Mouse (Mus musculus) liver, embryonic 11.5 days (tissue): Measurements from ENCODE around the gene Coro7. TPM values are rescaled to one million over a fixed set of nuclear protein-coding genes. Genes with fewer than 3 reads are reported as not detected.
A peak's percentile ranks its signal among the peaks of the same experiment; 100 is the strongest.

Source experiments
- ATAC-seq: fragments of 200-750 bp; cut with Nextera tagmentation; replicated peaks from 2 replicates; pipeline ENCODE4 v1.8.0; 2017; ENCODE audit warnings: moderate number of reproducible peaks, mild to moderate bottlenecking, moderate TSS enrichment, moderate library complexity; ENCODE audit not compliant: low FRiP score
- DNase-seq: peaks from one replicate; pipeline ENCODE4 v3.0.0-alpha.2; 2017; ENCODE audit warnings: low spot score
- H3K27ac ChIP-seq: fragments of 300-500 bp; sonication (generic); 2 replicates; pipeline ENCODE4 v1.5.1; 2014; ENCODE audit warnings: mild to moderate bottlenecking, low read depth, low read length, control low read depth
- H3K27me3 ChIP-seq: fragments of 300-500 bp; sonication (generic); replicated peaks from 2 replicates; pipeline ENCODE4 v1.6.1; 2014; ENCODE audit warnings: low read length, mixed read lengths; ENCODE audit not compliant: control insufficient read depth, insufficient read depth
- H3K36me3 ChIP-seq: fragments of 300-500 bp; sonication (generic); 2 replicates; pipeline ENCODE4 v1.6.1; 2014; ENCODE audit warnings: mild to moderate bottlenecking, low read length, moderate library complexity, mixed read lengths; ENCODE audit not compliant: control insufficient read depth, insufficient read depth
- H3K4me1 ChIP-seq: fragments of 300-500 bp; sonication (generic); replicated peaks from 2 replicates; pipeline ENCODE4 v1.6.1; 2014; ENCODE audit warnings: low read length, mixed read lengths; ENCODE audit not compliant: control insufficient read depth, insufficient read depth
- H3K4me2 ChIP-seq: fragments of 300-500 bp; sonication (generic); 2 replicates; pipeline ENCODE4 v1.6.1; 2014; ENCODE audit warnings: mild to moderate bottlenecking, control low read depth, moderate library complexity
- H3K4me3 ChIP-seq: fragments of 300-500 bp; sonication (generic); 2 replicates; pipeline ENCODE4 v1.5.1; 2014; ENCODE audit warnings: low read depth, low read length, control low read depth
- H3K9ac ChIP-seq: fragments of 300-500 bp; sonication (generic); 2 replicates; pipeline ENCODE4 v1.6.1; 2014; ENCODE audit warnings: low read depth, low read length, control low read depth
- H3K9me3 ChIP-seq: fragments of 300-500 bp; sonication (generic); 2 replicates; pipeline ENCODE4 v1.6.1; 2016; ENCODE audit warnings: low read length, inconsistent platforms, mixed read lengths; ENCODE audit not compliant: control insufficient read depth
- WGBS: fragments of 180-500 bp; shearing (Covaris S2); extraction: QIAGEN DNeasy Blood & Tissue Kit; methylation state at CpG from one replicate; pipeline ENCODE4 v1.1.7; 2014; 5-methylcytosine and 5-hydroxymethylcytosine counted together
- polyA plus RNA-seq: library from polyadenylated mRNA; unstranded; fragments of >200 nt; fragmentation: Nextera tagmentation; extraction: Ambion mirVana; gene quantifications from 2 replicates; pipeline ENCODE4 v1.2.1, GENCODE M21; 2014

Coro7 gene
- polyA plus RNA-seq: 17.4 and 18.7 TPM in 2 replicates

GRCm38 (mm10) chr16:4679121-4680018, at the start of gene Coro7:
Gene Coro7 (minus strand): TSS chr16:4679777.
- H3K27ac ChIP-seq: peak within 1 kb of the TSS; percentile 54; the same call in 1 of the 2 replicates
- H3K9ac ChIP-seq: peak within 1 kb of the TSS; percentile 75
- ATAC-seq (peak; percentile 89), DNase-seq (peak; percentile 87)
- peak within 1 kb of the TSS; percentile 98 for H3K4me2 ChIP-seq
- H3K9me3 ChIP-seq: no peaks in the 10 kb centered on the region
- WGBS: under 1% methylated on average over 47 of the region's 47 CpGs
- H3K4me3 ChIP-seq: peak within 1 kb of the TSS; percentile 77
- peaks cover 3% of the 10 kb centered on the region; the same call in 1 of the 2 replicates for H3K36me3 ChIP-seq
- peaks cover 19% of the 10 kb centered on the region for H3K4me1 ChIP-seq
- H3K27me3 ChIP-seq: no peaks in the 10 kb centered on the region

- Histone ChIP-seq H3K36me3 (no peaks in the 10 kb centered on the region), H3K9ac (no peak overlapping the region), H3K27ac (no peak overlapping the region; the same call in 1 of the 2 replicates), H3K4me2 (peak overlapping the region; percentile 96; the same call in 1 of the 2 replicates), H3K9me3 (no peaks in the 10 kb centered on the region), H3K27me3 (no peaks in the 10 kb centered on the region), H3K4me3 (no peak overlapping the region), H3K4me1 (peaks cover 21% of the 10 kb centered on the region)
- 31% methylated on average over 1 of the region's 1 CpGs for WGBS
- ATAC-seq (no peak), DNase-seq (no peak)
Measured at GRCm38 (mm10) chr16:4727963-4728362, 48.4 kb upstream of the Coro7 start.

- peaks cover 21% of the 10 kb centered on the region for H3K4me1 ChIP-seq
- DNase-seq (no peak), ATAC-seq (no peak)
- H3K9ac ChIP-seq: 0 out of 2 replicates have a peak overlapping the region, but pooled peaks have one; percentile 5
- no peaks in the 10 kb centered on the region for H3K27me3 ChIP-seq
- H3K4me2 ChIP-seq: peak overlapping the region; percentile 96
- 87% methylated on average over 1 of the region's 1 CpGs for WGBS
- no peaks in the 10 kb centered on the region for H3K9me3 ChIP-seq
- no peak overlapping the region; the same call in 1 of the 2 replicates for H3K4me3 ChIP-seq
- no peaks in the 10 kb centered on the region for H3K36me3 ChIP-seq
- H3K27ac ChIP-seq: no peak overlapping the region
Measured at GRCm38 (mm10) chr16:4727526-4727925, 47.9 kb upstream of the Coro7 start.

- Histone ChIP-seq H3K4me3 (peak overlapping the region; percentile 78), H3K36me3 (no peaks in the 10 kb centered on the region), H3K27ac (peak overlapping the region; percentile 80), H3K9me3 (no peaks in the 10 kb centered on the region), H3K4me1 (peaks cover 25% of the 10 kb centered on the region), H3K4me2 (peak overlapping the region; percentile 96), H3K27me3 (no peaks in the 10 kb centered on the region), H3K9ac (peak overlapping the region; percentile 86)
- ATAC-seq (peak; percentile 78), DNase-seq (no peak)
- 2% methylated on average over 40 of the region's 40 CpGs for WGBS
Measured at GRCm38 (mm10) chr16:4726528-4727128, 47.1 kb upstream of the Coro7 start.

- peak within 1 kb of the TSS; percentile 96 for H3K4me2 ChIP-seq
- peaks cover 25% of the 10 kb centered on the region for H3K4me1 ChIP-seq
- H3K9me3 ChIP-seq: no peaks in the 10 kb centered on the region
- H3K36me3 ChIP-seq: no peaks in the 10 kb centered on the region
- 6% methylated on average over 35 of the region's 35 CpGs for WGBS
- H3K27ac ChIP-seq: peak within 1 kb of the TSS; percentile 80
- H3K9ac ChIP-seq: peak within 1 kb of the TSS; percentile 86
- DNase-seq (peak; percentile 93), ATAC-seq (peak; percentile 95)
- no peaks in the 10 kb centered on the region for H3K27me3 ChIP-seq
- H3K4me3 ChIP-seq: peak within 1 kb of the TSS; percentile 78
Measured at GRCm38 (mm10) chr16:4725780-4726527, 46.4 kb upstream of the Coro7 start, which contains the start of gene Hmox2. Gene Hmox2 (plus strand): TSS chr16:4726361.

- Histone ChIP-seq H3K4me2 (peak overlapping the region; percentile 96), H3K9ac (no peak overlapping the region), H3K27ac (no peak overlapping the region), H3K27me3 (no peaks in the 10 kb centered on the region), H3K36me3 (no peaks in the 10 kb centered on the region), H3K4me3 (no peak overlapping the region), H3K9me3 (no peaks in the 10 kb centered on the region), H3K4me1 (peaks cover 25% of the 10 kb centered on the region)
- ATAC-seq (no peak), DNase-seq (no peak)
- WGBS: 78% methylated on average over 4 of the region's 4 CpGs
Measured at GRCm38 (mm10) chr16:4725266-4725665, 45.7 kb upstream of the Coro7 start.

GRCm38 (mm10) chr16:4722915-4723209, 43.3 kb upstream of the Coro7 start:
- Histone ChIP-seq H3K9me3 (no peaks in the 10 kb centered on the region), H3K27me3 (no peaks in the 10 kb centered on the region), H3K4me3 (no peak overlapping the region), H3K4me1 (peaks cover 19% of the 10 kb centered on the region), H3K36me3 (no peaks in the 10 kb centered on the region), H3K4me2 (0 out of 2 replicates have a peak overlapping the region, but pooled peaks have one; percentile 18), H3K9ac (no peak overlapping the region), H3K27ac (no peak overlapping the region)
- ATAC-seq (no peak), DNase-seq (no peak)
- 29% methylated on average over 3 of the region's 3 CpGs for WGBS

GRCm38 (mm10) chr16:4722128-4722914, 42.7 kb upstream of the Coro7 start:
- H3K4me2 ChIP-seq: 0 out of 2 replicates have a peak overlapping the region, but pooled peaks have one; percentile 23

More at GRCm38 (mm10) chr16:4722128-4722914, 42.7 kb upstream of the Coro7 start:
- WGBS: 61% methylated on average over 7 of the region's 7 CpGs
- DNase-seq (no peak), ATAC-seq (no peak)
- H3K36me3 ChIP-seq: no peaks in the 10 kb centered on the region
- peaks cover 17% of the 10 kb centered on the region for H3K4me1 ChIP-seq
- H3K4me3 ChIP-seq: no peak overlapping the region
- no peak overlapping the region for H3K27ac ChIP-seq
- H3K27me3 ChIP-seq: no peaks in the 10 kb centered on the region
- no peak overlapping the region for H3K9ac ChIP-seq
- H3K9me3 ChIP-seq: no peaks in the 10 kb centered on the region
